Mouse (Mus musculus): ENCODE measurements around the gene Slc45a1. TPM values are rescaled to one million over a fixed set of nuclear protein-coding genes. Genes with fewer than 3 reads are reported as not detected.
A peak's percentile ranks its signal among the peaks of the same experiment; 100 is the strongest.
"Not testable (repeated sequence)": the region's sequence is repeated elsewhere in the genome, so short reads cannot be mapped to it uniquely, and the experiment has no call there.

Gene Slc45a1
- polyA plus RNA-seq, 1 experiment from 2014 or later, result 47.8 TPM

DNA sequence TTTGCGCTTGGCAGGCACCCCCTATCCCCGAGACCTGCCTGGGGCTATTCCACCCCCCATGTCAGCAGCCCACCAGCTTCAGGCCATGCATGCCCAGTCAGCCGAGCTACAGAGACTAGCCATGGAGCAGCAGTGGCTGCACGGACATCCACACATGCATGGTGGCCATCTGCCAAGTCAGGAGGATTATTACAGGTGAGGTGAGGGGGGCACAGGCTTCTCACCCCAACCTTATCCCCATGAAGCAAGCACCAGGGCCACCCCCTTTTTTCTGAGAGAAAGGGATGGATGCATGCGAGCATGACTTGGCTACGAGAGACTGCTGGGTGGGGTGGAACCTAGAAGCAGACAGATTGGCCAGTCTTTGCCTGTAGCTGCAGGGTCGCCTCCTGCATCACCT lies 33.0 kb downstream of the Slc45a1 start:
- Histone ChIP-seq H3K27me3 (replicated peaks) (no peaks in the 10 kb centered on the region), H3K36me3 (peaks cover 77% of the 10 kb centered on the region), H3K27ac (replicated peaks) (0 out of 2 replicates have a peak overlapping the region, but pooled peaks have one; percentile 23), H3K9me3 (replicated peaks) (no peaks in the 10 kb centered on the region), H3K4me3 (replicated peaks) (no peak overlapping the region), H3K9ac (replicated peaks) (no peak overlapping the region), H3K4me1 (peaks cover 18% of the 10 kb centered on the region), H3K4me2 (no peak overlapping the region)
- 83% methylated on average over 7 of the region's 7 CpGs for WGBS
- ATAC-seq (ENCODE audit: low FRiP score), result no peak

- Histone ChIP-seq H3K4me1 (peaks cover 18% of the 10 kb centered on the region), H3K4me2 (no peak overlapping the region), H3K9me3 (replicated peaks) (no peaks in the 10 kb centered on the region), H3K9ac (replicated peaks) (no peak overlapping the region), H3K4me3 (replicated peaks) (no peak overlapping the region), H3K36me3 (peaks cover 85% of the 10 kb centered on the region), H3K27me3 (replicated peaks) (no peaks in the 10 kb centered on the region), H3K27ac (replicated peaks) (0 out of 2 replicates have a peak overlapping the region, but pooled peaks have one; percentile 71)
- WGBS, result 96% methylated on average over 20 of the region's 20 CpGs
- ATAC-seq (ENCODE audit: low FRiP score), result no peak
Observed at GRCm38 (mm10) chr4:150616841-150617240, 35.1 kb downstream of the Slc45a1 start.

DNA sequence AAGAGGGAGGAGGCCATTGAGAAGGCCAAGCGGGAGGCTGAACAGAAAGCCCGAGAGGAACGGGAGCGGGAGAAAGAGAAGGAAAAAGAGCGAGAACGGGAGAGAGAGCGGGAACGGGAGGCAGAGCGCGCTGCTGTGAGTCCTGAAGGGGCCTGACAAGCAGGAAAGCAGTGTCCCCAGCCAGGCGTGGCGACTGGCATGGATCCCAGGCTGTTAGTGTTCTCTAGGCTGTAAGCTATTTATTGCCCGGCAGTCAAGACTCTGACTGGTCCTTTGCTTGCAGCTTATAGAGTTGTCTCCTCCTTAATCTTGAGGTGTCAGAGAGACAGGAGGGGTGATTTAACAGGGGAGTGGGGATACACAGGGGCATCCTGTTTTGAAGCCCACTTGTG lies 35.9 kb downstream of the Slc45a1 start:
- H3K9me3 ChIP-seq (replicated peaks), result no peaks in the 10 kb centered on the region
- WGBS, result 62% methylated on average over 13 of the region's 13 CpGs
- ATAC-seq (ENCODE audit: low FRiP score), result peak; percentile 48; the same call in 1 of the 2 replicates
- H3K4me1 ChIP-seq, result peaks cover 18% of the 10 kb centered on the region
- H3K27ac ChIP-seq (replicated peaks), result peak overlapping the region; percentile 71
- H3K36me3 ChIP-seq, result peaks cover 88% of the 10 kb centered on the region
- no peak overlapping the region for H3K9ac ChIP-seq (replicated peaks)
- no peak overlapping the region for H3K4me2 ChIP-seq
- no peaks in the 10 kb centered on the region for H3K27me3 ChIP-seq (replicated peaks)
- H3K4me3 ChIP-seq (replicated peaks), result no peak overlapping the region

DNA sequence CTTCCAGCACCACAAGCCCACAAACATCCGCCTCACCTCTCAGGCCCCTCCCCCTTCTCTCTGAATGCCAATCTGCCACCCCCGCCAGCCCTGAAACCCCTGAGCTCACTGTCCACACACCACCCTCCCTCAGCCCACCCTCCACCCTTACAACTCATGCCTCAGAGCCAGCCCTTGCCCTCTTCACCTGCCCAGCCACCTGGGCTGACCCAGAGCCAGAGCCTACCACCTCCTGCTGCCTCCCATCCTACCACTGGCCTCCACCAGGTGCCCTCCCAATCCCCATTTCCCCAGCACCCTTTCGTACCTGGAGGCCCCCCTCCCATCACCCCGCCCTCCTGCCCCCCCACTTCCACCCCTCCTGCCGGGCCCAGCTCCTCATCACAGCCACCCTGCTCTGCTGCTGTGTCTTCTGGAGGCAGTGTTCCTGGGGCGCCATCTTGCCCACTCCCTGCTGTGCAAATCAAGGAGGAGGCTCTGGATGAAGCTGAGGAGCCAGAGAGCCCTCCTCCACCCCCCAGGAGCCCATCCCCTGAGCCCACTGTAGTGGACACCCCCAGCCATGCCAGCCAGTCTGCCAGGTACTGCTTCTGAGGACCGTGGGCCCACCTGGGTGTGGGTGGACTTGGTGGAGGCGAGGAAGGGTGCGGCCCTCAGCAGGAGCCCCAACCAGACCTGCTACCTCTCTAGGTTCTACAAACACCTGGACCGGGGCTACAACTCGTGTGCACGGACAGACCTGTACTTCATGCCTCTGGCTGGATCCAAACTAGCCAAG lies 36.5 kb downstream of the Slc45a1 start:
- ATAC-seq (ENCODE audit: low FRiP score), result 0 out of 2 replicates have a peak, but pooled peaks have one; percentile 25
- no peak overlapping the region for H3K4me3 ChIP-seq (replicated peaks)
- peaks cover 91% of the 10 kb centered on the region for H3K36me3 ChIP-seq
- no peak overlapping the region for H3K4me2 ChIP-seq
- no peaks in the 10 kb centered on the region for H3K9me3 ChIP-seq (replicated peaks)
- no peaks in the 10 kb centered on the region for H3K27me3 ChIP-seq (replicated peaks)
- peaks cover 18% of the 10 kb centered on the region for H3K4me1 ChIP-seq
- peak overlapping the region; percentile 71 for H3K27ac ChIP-seq (replicated peaks)
- no peak overlapping the region for H3K9ac ChIP-seq (replicated peaks)
- WGBS, result 88% methylated on average over 12 of the region's 12 CpGs

- 89% methylated on average over 7 of the region's 7 CpGs for whole genome bisulfite sequencing
- ATAC-seq (ENCODE audit: low FRiP score), result no peak
- no peak overlapping the region for H3K4me2 ChIP-seq
- H3K4me3 ChIP-seq (replicated peaks), result no peak overlapping the region
- H3K4me1 ChIP-seq, result peaks cover 18% of the 10 kb centered on the region
- H3K9ac ChIP-seq (replicated peaks), result no peak overlapping the region
- no peaks in the 10 kb centered on the region for H3K9me3 ChIP-seq (replicated peaks)
- H3K27ac ChIP-seq (replicated peaks), result no peak overlapping the region
- H3K36me3 ChIP-seq, result peaks cover 80% of the 10 kb centered on the region
- H3K27me3 ChIP-seq (replicated peaks), result no peaks in the 10 kb centered on the region
Observed at GRCm38 (mm10) chr4:150613715-150614114, 38.3 kb downstream of the Slc45a1 start.

GRCm38 (mm10) chr4:150608670-150609069 lies 43.3 kb downstream of the Slc45a1 start:
- Histone ChIP-seq H3K27me3 (replicated peaks) (no peaks in the 10 kb centered on the region), H3K4me1 (peaks cover 35% of the 10 kb centered on the region), H3K36me3 (peaks cover 30% of the 10 kb centered on the region), H3K4me3 (replicated peaks) (no peak overlapping the region), H3K9me3 (replicated peaks) (no peaks in the 10 kb centered on the region), H3K4me2 (no peak overlapping the region), H3K9ac (replicated peaks) (no peak overlapping the region), H3K27ac (replicated peaks) (no peak overlapping the region)
- ATAC-seq (ENCODE audit: low FRiP score), result no peak
- 100% methylated on average over 3 of the region's 3 CpGs for WGBS

DNA sequence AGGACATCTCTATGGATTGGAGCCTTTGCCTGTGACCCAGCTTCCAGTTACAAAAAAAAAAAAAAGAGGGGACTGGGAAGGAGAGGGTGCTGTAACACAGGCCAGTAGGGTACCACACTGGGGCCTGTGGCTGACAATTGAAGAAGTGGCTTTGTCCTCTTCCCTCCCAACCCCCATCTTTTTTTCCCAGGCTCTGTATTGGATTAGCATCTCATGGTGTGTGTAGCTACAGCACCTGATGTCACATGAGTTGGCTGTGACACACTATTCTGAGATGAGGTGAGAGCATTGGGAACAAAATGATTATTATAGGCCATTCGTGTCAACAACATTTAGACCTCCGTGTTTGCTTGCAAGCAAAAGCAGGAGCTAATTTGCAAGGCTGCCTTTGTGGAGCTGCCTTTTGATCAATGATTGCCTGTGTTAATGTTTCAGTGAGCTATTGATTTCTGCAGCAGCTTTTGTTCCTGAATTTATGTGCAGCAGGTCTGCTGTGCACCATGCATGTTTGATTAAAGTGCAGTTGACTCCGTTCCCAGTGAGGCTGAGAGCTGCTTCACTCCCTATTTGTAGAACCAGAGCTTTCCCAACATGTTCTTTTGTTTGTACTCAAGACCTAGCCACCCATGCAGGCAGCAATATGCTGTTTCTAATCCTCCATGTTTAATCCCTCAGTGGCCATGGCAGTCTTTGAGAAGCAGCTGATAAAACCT lies 45.4 kb downstream of the Slc45a1 start:
- 12% methylated on average over 3 of the region's 3 CpGs for WGBS
- Histone ChIP-seq H3K4me1 (peaks cover 42% of the 10 kb centered on the region), H3K4me3 (replicated peaks) (no peak overlapping the region), H3K27me3 (replicated peaks) (no peaks in the 10 kb centered on the region), H3K36me3 (peaks cover 9% of the 10 kb centered on the region), H3K9ac (replicated peaks) (no peak overlapping the region), H3K9me3 (replicated peaks) (no peaks in the 10 kb centered on the region), H3K27ac (replicated peaks) (peak overlapping the region; percentile 85), H3K4me2 (no peak overlapping the region)
- peak; percentile 62 for ATAC-seq (ENCODE audit: low FRiP score)

GRCm38 (mm10) chr4:150605804-150606203 lies 46.2 kb downstream of the Slc45a1 start:
- Histone ChIP-seq H3K4me3 (replicated peaks) (no peak overlapping the region), H3K9ac (replicated peaks) (no peak overlapping the region), H3K9me3 (replicated peaks) (no peaks in the 10 kb centered on the region), H3K27me3 (replicated peaks) (no peaks in the 10 kb centered on the region), H3K4me2 (no peak overlapping the region), H3K27ac (replicated peaks) (peak overlapping the region; percentile 85), H3K4me1 (peaks cover 46% of the 10 kb centered on the region), H3K36me3 (peaks cover 3% of the 10 kb centered on the region)
- WGBS, result 83% methylated on average over 3 of the region's 3 CpGs
- no peak for ATAC-seq (ENCODE audit: low FRiP score)

GRCm38 (mm10) chr4:150603366-150604061 lies 48.5 kb downstream of the Slc45a1 start:
- H3K27me3 ChIP-seq (replicated peaks), result no peaks in the 10 kb centered on the region
- 100% methylated on average over 1 of the region's 1 CpGs for WGBS
- H3K9me3 ChIP-seq (replicated peaks), result no peaks in the 10 kb centered on the region
- H3K4me1 ChIP-seq, result peaks cover 61% of the 10 kb centered on the region
- no peak overlapping the region for H3K9ac ChIP-seq (replicated peaks)
- no peaks in the 10 kb centered on the region for H3K36me3 ChIP-seq
- ATAC-seq (ENCODE audit: low FRiP score), result no peak
- H3K4me3 ChIP-seq (replicated peaks), result no peak overlapping the region
- H3K27ac ChIP-seq (replicated peaks), result no peak overlapping the region; the same call in 1 of the 2 replicates
- no peak overlapping the region for H3K4me2 ChIP-seq

GRCm38 (mm10) chr4:150601489-150601888 lies 50.5 kb downstream of the Slc45a1 start:
- H3K27me3 ChIP-seq (replicated peaks), result no peaks in the 10 kb centered on the region
- H3K4me3 ChIP-seq (replicated peaks), result no peak overlapping the region
- H3K4me2 ChIP-seq, result no peak overlapping the region
- WGBS, result 42% methylated on average over 10 of the region's 10 CpGs
- ATAC-seq (ENCODE audit: low FRiP score), result no peak
- no peaks in the 10 kb centered on the region for H3K36me3 ChIP-seq
- peak overlapping the region; percentile 60 for H3K27ac ChIP-seq (replicated peaks)
- H3K9ac ChIP-seq (replicated peaks), result no peak overlapping the region
- no peaks in the 10 kb centered on the region for H3K9me3 ChIP-seq (replicated peaks)
- H3K4me1 ChIP-seq, result peaks cover 61% of the 10 kb centered on the region

DNA sequence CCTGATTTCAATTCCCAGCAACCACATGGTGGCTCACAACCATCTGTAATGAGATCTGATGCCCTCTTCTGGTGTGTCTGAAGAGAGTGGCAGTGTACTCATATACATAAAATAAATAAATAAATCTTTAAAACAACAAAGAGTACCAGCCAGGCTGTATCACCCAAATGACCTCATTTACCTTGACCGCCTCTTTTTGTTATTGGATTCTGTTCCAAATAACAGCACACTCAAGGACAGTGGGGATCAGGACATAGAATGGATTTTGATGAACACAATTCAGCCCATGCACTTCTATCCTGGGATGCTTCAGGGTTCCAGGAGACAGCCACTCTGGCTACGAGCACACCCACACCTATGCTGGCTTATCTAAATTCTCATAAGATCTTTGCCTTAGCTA lies 51.5 kb downstream of the Slc45a1 start:
- ATAC-seq (ENCODE audit: low FRiP score); H3K4me3 ChIP-seq (replicated peaks); H3K27ac ChIP-seq (replicated peaks); H3K4me2 ChIP-seq; H3K36me3 ChIP-seq; H3K9me3 ChIP-seq (replicated peaks); H3K9ac ChIP-seq (replicated peaks); H3K27me3 ChIP-seq (replicated peaks): not testable (repeated sequence)
- H3K4me1 ChIP-seq, result peaks cover 58% of the 10 kb centered on the region
- WGBS, result 90% methylated on average over 2 of the region's 2 CpGs
